Mouse (Mus musculus): ENCODE results near the gene Dmrta2.

DNA sequence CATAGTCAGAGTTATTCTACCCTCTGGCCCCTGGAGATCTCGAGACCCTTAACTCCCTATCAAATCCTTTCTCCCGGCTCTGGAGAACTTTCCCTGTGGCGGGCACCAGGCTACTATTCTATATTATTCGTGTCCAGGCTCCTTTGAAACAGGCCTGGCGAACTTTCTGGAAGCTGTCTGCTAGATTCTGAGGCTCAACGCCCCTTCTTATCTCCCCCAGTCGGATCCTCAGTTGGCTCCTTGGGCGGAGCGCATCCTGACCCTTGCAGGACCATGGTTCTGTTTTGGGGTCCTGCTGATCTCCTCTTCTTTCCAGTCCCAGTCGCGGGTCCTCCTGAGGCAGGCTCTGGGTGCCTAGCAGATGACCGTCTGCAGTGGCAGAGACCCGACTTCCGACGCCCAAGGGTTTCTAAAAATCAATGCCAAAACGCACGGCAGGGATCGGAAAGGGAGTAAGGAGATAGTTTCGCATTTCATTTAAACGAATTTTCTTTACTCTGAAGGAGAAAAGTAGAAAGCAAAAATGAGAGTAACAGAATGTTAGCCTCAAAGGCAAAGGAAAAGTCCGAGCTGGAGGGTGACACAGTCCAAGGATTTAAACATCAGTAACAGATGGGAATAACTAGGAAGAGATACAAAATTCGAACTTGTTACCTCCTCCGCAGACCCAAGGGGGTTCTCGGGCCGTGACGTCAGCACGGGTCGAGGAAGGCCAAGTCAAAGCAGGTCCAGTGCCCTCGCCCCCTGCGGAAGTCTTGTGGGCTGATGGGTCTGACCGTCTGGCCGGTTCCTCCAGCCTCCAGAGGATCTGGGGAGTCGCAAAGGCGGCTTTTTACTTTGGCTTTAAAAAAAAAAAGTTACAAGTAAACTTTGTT, 1.3 kb upstream of the Dmrta2 start:
- TF ChIP-seq CTCF (IDR thresholded peaks at IDR 0.05; ENCODE audit: low read depth) = no peak
- TF ChIP-seq EP300 (IDR thresholded peaks at IDR 0.05; ENCODE audit: low read depth) = no peak

All from liver, embryonic 14.5 days (tissue).